Mouse (Mus musculus) heart, postnatal 4 days (tissue): ENCODE results near the gene Spocd1. TPM values are rescaled to one million over a fixed set of nuclear protein-coding genes. Genes with fewer than 3 reads are reported as not detected.

ENCODE experiments used
- total RNA-seq, 2 experiments: library from RNA; stranded (reverse); gene quantifications; 2 replicates each; pipeline ENCODE4 v1.2.3; 2021

The Spocd1 gene
- total RNA-seq, 2 experiments from 2014 or later = 0.11 TPM; not detected in 1

Other genes with a start within 250 kb of the Spocd1 start
- 1 to 10 TPM; 6.6 to 6.7 TPM for gene Tmem39b, start 232.4 kb upstream of the Spocd1 start, total RNA-seq
- gene Khdrbs1, start 186.9 kb upstream of the Spocd1 start, total RNA-seq = 100 to 1,000 TPM; 102 to 110 TPM
- 100 to 1,000 TPM; 293 to 301 TPM for gene Ptp4a2, start 118.0 kb upstream of the Spocd1 start, total RNA-seq
- gene Adgrb2, start 55.6 kb downstream of the Spocd1 start, total RNA-seq = 1 to 10 TPM; 5.5 to 6.6 TPM
- gene Col16a1, start 118.6 kb downstream of the Spocd1 start, total RNA-seq = 10 to 100 TPM; 33.1 to 34.7 TPM
- gene Pef1, start 173.3 kb downstream of the Spocd1 start, total RNA-seq = 10 to 100 TPM; 40.5 to 42.1 TPM
- gene Hcrtr1, start 210.1 kb downstream of the Spocd1 start, total RNA-seq = not detected
- gene Tinagl1, start 245.9 kb downstream of the Spocd1 start, total RNA-seq = 10 to 100 TPM; 68.9 to 69.4 TPM